Mouse (Mus musculus) ovary, adult 18-20 months (tissue): ENCODE results near the gene Zc2hc1b.

ENCODE experiments used
- DNase-seq: peaks from one replicate; pipeline ENCODE4 v3.0.0; 2022; ENCODE audit warnings: low spot score, mixed read lengths

Zc2hc1b gene

DNA sequence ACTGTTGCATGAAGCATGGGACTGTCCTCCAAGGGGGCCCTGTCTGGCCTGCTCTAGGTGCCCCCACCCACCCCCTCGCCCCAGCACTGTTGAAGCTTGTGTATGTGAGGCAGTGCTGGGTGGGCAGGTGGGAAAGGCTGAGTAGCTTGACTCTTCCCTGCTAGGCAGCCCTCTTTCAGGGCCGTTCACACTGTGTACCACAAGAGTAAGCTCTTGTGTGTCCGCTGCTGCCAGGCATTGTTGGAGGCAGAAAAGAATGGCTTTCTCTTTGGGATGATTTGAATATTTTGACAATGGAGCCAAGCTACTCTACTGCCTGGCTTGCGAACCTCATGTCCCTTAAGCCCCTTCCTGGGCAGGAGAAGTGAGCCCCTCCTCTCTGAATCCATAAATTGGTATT, 62.8 kb downstream of the Zc2hc1b start:
- DNase-seq = no peak

DNA sequence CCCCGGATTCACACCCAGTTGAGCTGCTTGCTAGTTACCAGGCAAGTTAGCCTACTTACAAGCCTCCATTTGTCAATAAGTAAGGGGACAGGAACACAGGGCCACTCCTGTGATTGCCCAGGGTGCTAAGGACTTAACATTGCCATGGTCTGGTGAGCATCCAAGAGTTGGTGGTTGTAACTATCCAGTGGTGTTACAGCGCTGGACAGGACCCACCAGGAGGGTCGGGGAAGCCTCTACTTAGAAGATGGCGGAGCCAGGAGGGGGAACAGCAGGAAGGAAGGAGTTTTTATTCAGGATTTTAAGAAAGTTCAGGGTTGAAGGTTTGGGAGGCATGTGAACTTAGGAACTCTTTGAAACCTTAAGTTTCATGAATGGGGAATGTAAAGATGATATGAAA, 64.2 kb downstream of the Zc2hc1b start:
- no peak for DNase-seq

DNA sequence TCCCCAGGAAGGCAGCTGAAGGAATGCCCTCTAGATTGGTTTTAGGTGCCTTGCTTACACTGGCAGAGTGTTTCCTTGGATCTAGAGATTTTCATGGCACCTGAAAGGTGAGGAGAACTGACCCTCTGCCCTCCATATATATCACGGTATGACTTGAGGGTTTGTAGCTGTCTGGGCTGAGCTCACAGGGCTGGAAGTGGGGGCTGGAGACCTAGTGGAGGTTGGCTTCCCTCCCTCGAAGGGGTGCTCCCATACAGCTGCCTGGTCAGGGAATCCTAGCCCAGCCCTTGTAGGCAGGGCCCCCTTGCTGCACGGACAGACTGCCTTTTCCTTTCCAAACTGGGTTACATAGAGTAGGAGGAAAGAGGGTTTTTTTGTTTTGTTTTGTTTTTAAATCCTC, 65.0 kb downstream of the Zc2hc1b start:
- no peak for DNase-seq

DNA sequence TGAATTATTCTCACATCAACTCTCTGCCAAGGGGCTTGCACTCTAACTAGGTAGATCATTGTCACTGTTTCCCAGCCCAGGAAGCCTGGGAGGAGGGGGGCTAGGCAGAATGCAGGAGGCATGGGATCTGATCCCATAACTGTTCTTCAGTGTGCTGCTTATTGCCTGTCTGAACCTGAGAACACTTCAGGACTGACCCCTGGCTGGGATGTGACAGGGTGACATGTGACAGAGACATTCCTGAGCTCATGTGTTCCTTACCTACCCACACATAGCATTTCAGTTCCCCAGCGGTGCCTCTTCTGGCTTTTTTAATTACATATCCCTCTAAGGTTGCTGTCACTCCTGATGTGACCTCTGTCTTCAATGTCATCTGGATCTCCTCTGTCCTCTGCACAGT, 68.0 kb downstream of the Zc2hc1b start:
- DNase-seq = no peak

DNA sequence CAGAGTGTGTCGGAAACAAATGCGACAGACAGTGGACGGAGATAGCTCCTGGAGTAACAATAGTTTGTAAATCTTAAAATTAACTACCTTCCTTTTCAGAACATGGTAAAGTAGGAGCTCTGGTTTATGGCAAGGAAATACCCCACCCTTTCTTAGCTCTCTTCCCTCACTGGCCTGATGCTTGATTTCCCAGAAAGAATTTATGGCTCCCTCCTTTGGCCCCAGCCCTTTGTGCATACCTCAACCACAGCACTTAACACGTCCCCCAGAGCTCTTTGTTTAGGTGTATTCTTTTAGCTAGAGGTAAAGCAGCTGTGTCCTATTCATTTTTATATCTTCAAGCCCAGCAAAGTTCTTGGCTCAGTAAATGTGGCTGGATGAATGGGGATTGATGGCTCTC, 69.0 kb downstream of the Zc2hc1b start:
- DNase-seq = no peak

DNA sequence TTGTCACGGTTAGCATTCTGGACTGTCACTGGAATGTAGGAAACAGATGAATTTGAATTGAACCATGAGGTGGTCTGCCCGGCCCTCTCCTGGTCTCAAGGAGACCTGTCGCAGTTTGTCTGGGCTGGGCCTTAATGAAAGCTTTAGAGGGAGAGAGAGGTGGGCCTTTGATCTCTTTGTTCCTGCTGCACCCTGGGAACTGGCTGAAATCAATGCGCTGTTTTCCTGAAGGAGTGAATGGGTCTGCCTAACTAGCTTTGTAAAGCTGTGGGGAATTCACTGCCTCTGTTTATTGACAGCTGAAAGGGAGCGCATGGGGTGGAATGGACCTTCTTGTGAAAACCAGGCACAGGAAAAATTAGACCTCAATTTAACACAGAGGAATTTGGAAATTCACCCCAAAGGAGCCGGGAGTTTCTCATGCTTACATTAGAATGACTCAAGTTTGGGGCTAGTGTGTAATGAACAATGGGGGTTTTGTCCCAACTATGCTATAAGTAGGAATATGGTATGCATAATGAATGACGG, 69.7 kb downstream of the Zc2hc1b start:
- no peak for DNase-seq

DNA sequence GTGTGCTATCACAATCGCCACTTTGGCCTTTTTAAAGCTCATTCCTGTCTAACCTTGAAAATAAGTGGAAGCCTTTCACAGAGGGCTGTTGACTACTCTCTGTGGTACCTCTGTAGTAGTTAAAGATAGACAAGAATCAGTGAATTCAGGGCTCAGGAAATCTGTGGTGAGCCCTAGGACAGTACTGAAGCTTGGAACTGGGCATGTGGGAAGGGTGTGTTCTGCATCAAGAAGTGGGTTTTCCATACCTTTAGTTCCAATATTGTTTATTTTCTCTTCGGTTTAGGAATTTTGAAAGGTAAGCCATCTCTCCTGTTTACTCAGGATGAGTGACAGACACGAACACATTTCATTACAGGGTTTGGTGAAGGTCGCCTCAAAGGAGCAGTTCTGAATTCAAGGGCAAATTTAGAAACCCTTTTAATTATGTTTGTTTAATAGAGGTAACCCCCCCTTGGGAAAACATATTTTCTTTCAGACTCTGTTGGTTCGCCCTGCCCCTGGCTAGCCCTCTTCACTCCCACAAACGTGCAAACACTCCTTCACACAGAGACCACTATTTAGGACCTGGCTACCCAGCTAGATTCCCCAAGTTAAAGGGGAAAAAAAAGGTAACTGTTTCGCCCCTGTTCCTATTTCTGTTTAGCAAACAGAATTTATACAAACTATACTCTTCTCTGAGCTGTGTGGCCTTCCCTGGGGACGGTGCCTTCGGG, 70.8 kb downstream of the Zc2hc1b start:
- DNase-seq = no peak

DNA sequence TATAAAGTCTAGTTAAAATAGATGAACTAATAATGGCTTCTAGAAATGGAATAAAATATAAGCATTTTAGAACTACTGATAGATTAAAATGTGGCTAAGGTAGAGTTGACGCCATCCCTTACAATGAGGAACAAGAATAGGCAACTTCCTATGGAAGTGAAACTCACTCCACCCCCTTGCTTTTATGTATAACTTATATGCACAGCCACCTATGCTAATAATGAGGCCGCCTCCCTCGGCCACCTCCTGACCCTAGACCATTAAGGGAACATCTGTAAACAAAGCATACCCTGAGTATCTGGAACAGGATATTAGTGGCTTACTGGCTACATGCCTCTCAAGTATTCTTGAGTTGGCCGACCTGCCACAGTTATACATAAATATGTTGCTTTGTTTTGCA, 74.0 kb downstream of the Zc2hc1b start:
- DNase-seq = no peak

DNA sequence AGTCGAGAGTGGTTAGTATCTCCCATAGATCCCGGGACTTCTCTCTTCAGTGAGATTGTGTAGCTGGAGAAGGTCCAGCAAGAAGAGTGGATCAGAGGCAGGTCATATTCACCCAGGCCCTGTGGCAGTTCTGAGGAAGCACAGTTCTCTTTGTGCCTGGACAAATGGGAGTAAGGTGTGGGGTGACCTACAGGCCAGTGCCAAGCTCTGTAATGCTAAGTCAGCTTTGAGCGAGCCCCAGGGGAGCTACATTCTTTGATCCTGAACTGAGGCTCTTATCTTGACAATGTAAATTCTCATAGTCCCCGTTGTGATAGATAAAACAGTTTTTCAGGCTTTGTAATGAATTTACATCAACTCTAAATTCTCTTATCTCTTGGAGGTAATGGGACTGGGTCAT, 75.5 kb downstream of the Zc2hc1b start:
- no peak for DNase-seq

DNA sequence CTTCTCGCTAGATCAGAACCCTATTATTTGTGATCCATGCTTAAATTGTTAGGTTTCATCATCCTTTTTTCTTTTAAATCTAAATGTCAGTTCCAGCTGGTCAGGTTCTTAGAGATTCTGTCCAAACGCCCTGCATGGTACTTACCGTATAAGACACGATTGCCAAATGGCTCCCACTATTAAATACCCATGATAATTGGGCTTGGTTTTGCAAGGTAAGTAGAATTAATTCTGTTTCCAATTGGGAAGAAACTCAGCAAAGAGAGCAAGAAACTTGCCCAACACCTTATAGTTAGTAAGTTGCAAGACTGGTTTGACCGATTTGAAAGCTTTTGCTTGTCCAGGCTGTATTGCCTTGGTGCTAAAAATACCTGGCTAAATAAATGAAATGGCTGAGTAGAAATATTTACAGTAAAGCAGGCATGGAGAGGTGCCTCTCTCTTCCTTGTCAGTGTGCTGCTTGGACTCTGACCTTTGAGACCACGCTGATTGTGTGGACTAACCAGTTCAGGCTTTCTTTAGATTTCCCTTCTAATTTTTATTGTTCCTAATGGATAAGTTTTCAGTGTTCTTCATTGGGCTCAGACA, 77.7 kb downstream of the Zc2hc1b start:
- no peak for DNase-seq
